Mouse (Mus musculus) forebrain, postnatal 0 days (tissue): ENCODE data around the gene Opa3. TPM values are rescaled to one million over a fixed set of nuclear protein-coding genes. Genes with fewer than 3 reads are reported as not detected.

Source experiments
- ATAC-seq: fragments of 200-750 bp; cut with Nextera tagmentation; 2 replicates; pipeline ENCODE4 v1.8.0; 2017; ENCODE audit warnings: mild to moderate bottlenecking, moderate library complexity
- DNase-seq: peaks from one replicate; pipeline ENCODE4 v3.0.0-alpha.2; 2015
- H3K27ac ChIP-seq: fragments of 300-500 bp; sonication (generic); 2 replicates; pipeline ENCODE4 v1.5.1; 2014; ENCODE audit warnings: low read depth, mild to moderate bottlenecking, antibody characterized with exemption, low read length, moderate library complexity, mixed read lengths
- H3K27me3 ChIP-seq: fragments of 300-500 bp; sonication (generic); 2 replicates; pipeline ENCODE4 v1.6.1; 2014; ENCODE audit warnings: mild to moderate bottlenecking, low read length, mixed read lengths; ENCODE audit not compliant: insufficient read depth
- H3K36me3 ChIP-seq: fragments of 300-500 bp; sonication (generic); 2 replicates; pipeline ENCODE4 v1.6.1; 2014; ENCODE audit warnings: mild to moderate bottlenecking, moderate library complexity; ENCODE audit not compliant: insufficient read depth
- H3K4me1 ChIP-seq: fragments of 300-500 bp; sonication (generic); 2 replicates; pipeline ENCODE4 v1.6.1; 2014; ENCODE audit warnings: antibody characterized with exemption; ENCODE audit not compliant: insufficient read depth
- H3K4me2 ChIP-seq: fragments of 300-500 bp; sonication (generic); 2 replicates; pipeline ENCODE4 v1.6.1; 2014; ENCODE audit warnings: low read depth, mild to moderate bottlenecking, moderate library complexity
- H3K4me3 ChIP-seq: fragments of 300-500 bp; sonication (generic); 2 replicates; pipeline ENCODE4 v1.5.1; 2014; ENCODE audit warnings: low read depth, low read length, mixed read lengths
- H3K9ac ChIP-seq: fragments of 300-500 bp; sonication (generic); 2 replicates; pipeline ENCODE4 v1.6.1; 2014; ENCODE audit warnings: mild to moderate bottlenecking
- H3K9me3 ChIP-seq: fragments of 300-500 bp; sonication (generic); 2 replicates; pipeline ENCODE4 v1.6.1; 2016; ENCODE audit warnings: low read length
- CTCF ChIP-seq: sonication (generic); IDR thresholded peaks from 2 replicates; pipeline ENCODE4 v1.5.1; 2016; ENCODE audit warnings: antibody characterized with exemption, control low read depth, low read depth
- WGBS: fragments of 180-500 bp; shearing (Covaris S2); extraction: QIAGEN DNeasy Blood & Tissue Kit; methylation state at CpG from one replicate; pipeline ENCODE4 v1.1.7; 2014; 5-methylcytosine and 5-hydroxymethylcytosine counted together
- polyA plus RNA-seq: library from polyadenylated mRNA; unstranded; fragments of >200 nt; fragmentation: Nextera tagmentation; extraction: Ambion mirVana; gene quantifications from 2 replicates; pipeline ENCODE4 v1.2.1, GENCODE M21; 2015
- total RNA-seq: library from RNA; depleted of rRNA; stranded (reverse); fragments of >200 nt; gene quantifications from 2 replicates; pipeline ENCODE4 v1.2.3, GENCODE M21; 2014

Gene Opa3
- total and polyA plus RNA-seq, 2 experiments from 2014 or later, result 32.2 to 35.8 TPM

DNA sequence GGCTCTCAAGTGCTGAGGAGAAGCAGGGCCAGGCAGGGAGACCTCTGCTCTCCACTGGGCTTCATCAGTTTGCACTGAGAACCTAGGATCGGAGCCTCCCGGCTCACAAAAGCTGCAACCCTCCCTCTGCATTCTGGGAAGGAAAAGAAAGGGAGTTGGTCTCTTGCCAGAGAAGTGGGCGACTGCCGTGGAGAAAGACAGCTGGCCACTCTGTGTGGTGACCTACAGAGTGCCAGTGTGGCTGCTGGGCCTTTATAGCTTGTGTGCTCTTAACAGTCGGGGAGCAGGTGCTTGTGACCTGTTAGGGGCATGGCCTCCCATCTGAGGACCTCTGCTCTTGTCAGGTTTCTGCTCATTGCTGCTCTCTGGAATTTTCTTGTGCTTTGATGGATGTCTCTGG lies 15.7 kb downstream of the Opa3 start:
- no peak for ATAC-seq
- no peaks in the 10 kb centered on the region for H3K27me3 ChIP-seq
- DNase-seq, result no peak
- no peak overlapping the region for H3K4me3 ChIP-seq
- no peak overlapping the region for H3K27ac ChIP-seq
- WGBS, result 28% methylated on average over 5 of the region's 5 CpGs
- no peak for TF ChIP-seq CTCF
- H3K4me2 ChIP-seq, result no peak overlapping the region
- no peak overlapping the region for H3K9ac ChIP-seq
- no peaks in the 10 kb centered on the region for H3K9me3 ChIP-seq
- H3K4me1 ChIP-seq, result no peaks in the 10 kb centered on the region
- H3K36me3 ChIP-seq, result peaks cover 18% of the 10 kb centered on the region

DNA sequence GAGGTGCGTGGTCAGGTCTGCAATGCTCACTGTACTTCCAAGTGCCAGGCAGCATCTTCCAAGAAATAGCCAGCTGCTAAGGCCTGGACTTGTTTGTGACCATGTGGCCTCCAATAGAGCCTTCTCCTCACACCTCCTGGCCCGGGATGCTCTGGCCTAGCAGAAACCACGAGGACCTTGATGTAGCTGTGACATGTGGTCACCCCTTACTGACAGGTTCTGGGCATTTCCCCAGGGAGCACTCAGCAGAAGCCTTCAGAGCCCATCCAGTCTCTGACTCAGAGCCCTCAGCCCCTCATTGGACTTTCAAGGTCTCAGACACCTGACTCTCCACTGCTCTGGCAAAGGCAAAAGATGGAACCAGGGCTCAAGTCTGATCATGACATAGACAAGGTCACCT lies 16.9 kb downstream of the Opa3 start:
- H3K9me3 ChIP-seq, result no peaks in the 10 kb centered on the region
- no peak overlapping the region for H3K4me3 ChIP-seq
- H3K4me2 ChIP-seq, result no peak overlapping the region
- H3K4me1 ChIP-seq, result no peaks in the 10 kb centered on the region
- H3K36me3 ChIP-seq, result peaks cover 18% of the 10 kb centered on the region
- H3K27ac ChIP-seq, result no peak overlapping the region
- DNase-seq, result no peak
- H3K9ac ChIP-seq, result no peak overlapping the region
- H3K27me3 ChIP-seq, result no peaks in the 10 kb centered on the region
- TF ChIP-seq CTCF, result no peak
- WGBS, result 87% methylated on average over 3 of the region's 3 CpGs
- ATAC-seq, result no peak

DNA sequence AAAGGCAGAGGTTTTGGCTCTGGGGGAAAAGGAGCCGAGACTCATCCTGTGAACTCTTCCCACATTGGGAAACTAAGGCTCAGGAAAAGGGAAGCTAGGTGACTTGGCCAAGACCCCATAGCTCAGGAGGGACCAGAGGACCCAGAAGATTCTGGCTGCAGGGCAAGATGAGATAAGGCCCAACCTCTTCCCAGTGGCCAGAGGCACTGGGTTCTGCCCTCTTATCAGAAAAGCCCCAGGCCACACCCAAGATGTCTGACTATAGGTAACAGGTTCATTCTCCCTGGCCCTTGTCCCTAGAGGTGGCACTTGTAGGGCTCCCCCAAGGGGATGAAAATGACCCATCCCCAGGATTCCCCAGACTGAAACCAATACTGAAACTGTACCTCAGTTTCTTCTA lies 18.7 kb downstream of the Opa3 start:
- H3K4me3 ChIP-seq, result no peak overlapping the region
- H3K4me1 ChIP-seq, result no peaks in the 10 kb centered on the region
- DNase-seq, result no peak
- H3K9ac ChIP-seq, result no peak overlapping the region
- 90% methylated on average over 1 of the region's 1 CpGs for WGBS
- no peaks in the 10 kb centered on the region for H3K9me3 ChIP-seq
- no peak for ATAC-seq
- H3K27ac ChIP-seq, result no peak overlapping the region
- no peak overlapping the region for H3K4me2 ChIP-seq
- no peak for TF ChIP-seq CTCF
- no peaks in the 10 kb centered on the region for H3K27me3 ChIP-seq
- H3K36me3 ChIP-seq, result peaks cover 18% of the 10 kb centered on the region

DNA sequence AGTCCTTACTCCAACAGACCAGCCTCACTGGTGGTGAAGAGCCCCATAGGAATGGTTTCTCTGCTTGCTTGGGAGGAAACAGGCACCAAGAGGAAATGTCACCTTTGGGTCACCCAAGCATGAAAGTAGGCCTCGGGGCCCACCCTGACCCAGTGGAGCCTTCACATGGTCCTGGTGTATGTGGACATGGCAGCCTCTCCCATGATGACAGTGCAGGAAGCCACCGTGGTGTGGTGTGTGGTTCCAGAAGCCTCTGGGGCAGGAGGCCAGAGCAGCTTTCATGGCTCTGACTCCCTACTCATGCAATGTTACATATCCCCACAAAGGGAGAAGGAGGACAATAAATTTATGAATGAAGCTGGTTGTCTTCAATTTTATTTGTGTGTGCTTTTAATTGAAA lies 19.4 kb downstream of the Opa3 start:
- whole genome bisulfite sequencing, result 92% methylated on average over 2 of the region's 2 CpGs

DNA sequence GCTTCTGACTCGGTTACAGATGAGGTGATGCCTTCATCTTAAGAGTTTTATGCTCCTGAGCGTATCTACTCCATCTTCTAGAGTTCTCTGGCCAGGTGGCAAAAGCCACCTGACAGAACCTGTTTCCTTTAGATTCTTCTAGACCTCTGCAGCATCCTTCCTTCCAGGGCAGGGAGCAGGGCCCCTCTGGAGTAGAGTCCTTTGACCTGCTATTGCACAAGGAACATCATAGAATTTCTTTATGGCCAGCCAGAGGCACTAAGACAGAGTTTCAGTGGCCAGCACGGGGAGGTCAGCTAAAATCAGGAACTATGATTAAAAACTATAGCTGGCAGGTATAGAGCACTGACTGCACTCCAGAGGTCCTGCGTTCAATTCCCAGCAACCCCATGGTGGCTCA lies 23.9 kb downstream of the Opa3 start:
- DNase-seq (no peak), ATAC-seq (no peak)
- Histone ChIP-seq H3K27me3 (no peaks in the 10 kb centered on the region), H3K9me3 (no peaks in the 10 kb centered on the region), H3K36me3 (peaks cover 17% of the 10 kb centered on the region; the same call in 1 of the 2 replicates), H3K4me1 (no peaks in the 10 kb centered on the region), H3K4me3 (no peak overlapping the region), H3K27ac (no peak overlapping the region), H3K4me2 (no peak overlapping the region), H3K9ac (no peak overlapping the region)
- WGBS, result 84% methylated on average over 4 of the region's 4 CpGs
- TF ChIP-seq CTCF, result no peak

More for the DNA sequence above, 19.4 kb downstream of the Opa3 start:
- no peak for DNase-seq
- Histone ChIP-seq H3K4me3 (no peak overlapping the region), H3K4me2 (no peak overlapping the region), H3K9ac (no peak overlapping the region), H3K9me3 (no peaks in the 10 kb centered on the region), H3K27me3 (no peaks in the 10 kb centered on the region), H3K36me3 (peaks cover 18% of the 10 kb centered on the region), H3K27ac (no peak overlapping the region), H3K4me1 (no peaks in the 10 kb centered on the region)
- TF ChIP-seq CTCF, result no peak
- no peak for ATAC-seq

DNA sequence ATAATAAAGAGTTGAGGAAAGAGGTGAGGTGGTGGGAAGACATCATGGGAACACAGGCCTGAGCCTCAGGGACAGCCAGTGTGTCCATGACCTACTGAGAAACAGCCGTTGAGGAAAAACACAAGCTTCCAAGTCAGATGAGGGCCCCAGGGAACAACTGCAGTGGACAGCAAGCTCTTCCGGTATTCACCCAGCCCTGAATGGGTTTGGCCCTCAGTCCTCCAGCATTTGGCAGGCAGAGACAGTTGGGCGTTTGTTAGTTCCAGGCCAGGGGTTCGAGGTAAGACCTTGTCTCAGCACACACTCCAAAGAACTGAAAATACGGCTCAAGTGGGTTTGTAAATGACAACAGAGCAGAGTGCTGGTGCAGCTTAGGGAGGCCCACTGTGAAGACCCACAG lies 25.3 kb downstream of the Opa3 start:
- H3K9ac ChIP-seq, result no peak overlapping the region
- no peak overlapping the region for H3K4me3 ChIP-seq
- no peak for TF ChIP-seq CTCF
- no peak overlapping the region for H3K4me2 ChIP-seq
- no peak for DNase-seq
- H3K27me3 ChIP-seq, result no peaks in the 10 kb centered on the region
- ATAC-seq, result no peak
- H3K36me3 ChIP-seq, result peaks cover 28% of the 10 kb centered on the region
- no peaks in the 10 kb centered on the region for H3K4me1 ChIP-seq
- no peak overlapping the region for H3K27ac ChIP-seq
- no peaks in the 10 kb centered on the region for H3K9me3 ChIP-seq
- 55% methylated on average over 5 of the region's 5 CpGs for WGBS

DNA sequence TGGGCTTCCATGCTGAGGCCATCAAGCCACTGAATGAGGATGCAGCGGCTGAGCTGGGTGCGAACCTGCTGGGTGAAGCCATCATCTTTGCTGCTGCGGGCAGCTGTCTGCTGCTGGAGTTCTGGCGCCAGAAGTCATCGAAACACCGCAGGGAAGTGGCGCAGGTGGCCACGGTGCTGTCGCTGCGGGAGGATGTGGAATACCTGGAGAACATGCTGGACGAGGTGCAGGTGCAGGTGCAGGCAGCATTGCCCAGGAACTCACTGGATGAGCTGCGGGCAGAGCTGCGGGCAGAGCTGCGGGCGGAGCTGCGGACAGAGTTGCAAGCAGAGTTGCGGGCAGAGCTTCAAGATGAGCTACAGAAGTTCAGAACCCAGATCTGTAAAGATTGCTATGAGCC lies 27.3 kb downstream of the Opa3 start:
- H3K4me3 ChIP-seq, result no peak overlapping the region
- H3K4me2 ChIP-seq, result no peak overlapping the region
- H3K27ac ChIP-seq, result no peak overlapping the region
- no peaks in the 10 kb centered on the region for H3K9me3 ChIP-seq
- no peak for TF ChIP-seq CTCF
- H3K36me3 ChIP-seq, result peaks cover 45% of the 10 kb centered on the region
- no peak overlapping the region for H3K9ac ChIP-seq
- DNase-seq, result no peak
- H3K4me1 ChIP-seq, result no peaks in the 10 kb centered on the region
- ATAC-seq, result no peak
- WGBS, result 86% methylated on average over 17 of the region's 17 CpGs
- no peaks in the 10 kb centered on the region for H3K27me3 ChIP-seq

DNA sequence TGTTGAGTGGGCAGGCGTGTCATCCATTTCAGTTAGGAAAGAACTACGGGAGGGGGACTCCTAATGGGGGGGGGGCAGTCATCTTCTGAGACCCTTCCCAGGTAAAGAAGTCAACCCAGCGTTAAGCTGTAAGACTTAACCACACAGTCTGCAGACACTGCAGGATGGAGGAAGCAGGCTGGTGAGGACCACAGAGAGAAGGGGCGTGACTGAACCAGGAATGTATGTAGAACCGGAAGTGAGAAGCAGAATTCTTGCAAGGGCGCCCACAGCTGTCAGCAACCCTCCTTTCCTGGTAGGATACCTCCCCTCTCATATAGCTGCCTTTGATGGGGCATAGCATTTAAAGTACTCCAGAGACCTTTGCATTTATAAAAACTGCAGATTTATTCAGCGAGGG lies 28.4 kb downstream of the Opa3 start:
- WGBS, result 92% methylated on average over 7 of the region's 7 CpGs
- Histone ChIP-seq H3K9me3 (no peaks in the 10 kb centered on the region), H3K4me3 (no peak overlapping the region), H3K9ac (no peak overlapping the region), H3K36me3 (peaks cover 54% of the 10 kb centered on the region), H3K27me3 (no peaks in the 10 kb centered on the region), H3K4me2 (no peak overlapping the region), H3K27ac (no peak overlapping the region), H3K4me1 (no peaks in the 10 kb centered on the region)
- no peak for ATAC-seq
- no peak for TF ChIP-seq CTCF
- DNase-seq, result no peak
